Mouse (Mus musculus) stomach, embryonic 16.5 days (tissue): ENCODE measurements at regions not wholly inside any gene's neighbourhood (a gene's known extent, or its start where the extent isn't known, plus 50 kb on each side); places are given as distances from the start of the nearest gene placed in this dataset.

Source experiments
- ATAC-seq: fragments of 200-750 bp; cut with Nextera tagmentation; 2 replicates; pipeline ENCODE4 v1.8.0; 2017; ENCODE audit warnings: moderate number of reproducible peaks, moderate TSS enrichment; ENCODE audit not compliant: insufficient read depth, low FRiP score
- H3K27ac ChIP-seq: fragments of 300-500 bp; sonication (generic); 2 replicates; pipeline ENCODE4 v1.5.1; 2014; ENCODE audit warnings: low read length
- H3K27me3 ChIP-seq: fragments of 300-500 bp; sonication (generic); 2 replicates; pipeline ENCODE4 v1.6.1; 2014; ENCODE audit warnings: low read length, control low read depth, mixed read lengths; ENCODE audit not compliant: control insufficient read depth, insufficient read depth
- H3K36me3 ChIP-seq: fragments of 300-500 bp; sonication (generic); 2 replicates; pipeline ENCODE4 v1.6.1; 2014; ENCODE audit warnings: low read length; ENCODE audit not compliant: control insufficient read depth, insufficient read depth
- H3K4me1 ChIP-seq: fragments of 300-500 bp; sonication (generic); 2 replicates; pipeline ENCODE4 v1.6.1; 2014; ENCODE audit warnings: low read length, control low read depth, mixed read lengths; ENCODE audit not compliant: control insufficient read depth, insufficient read depth
- H3K4me2 ChIP-seq: fragments of 300-500 bp; sonication (generic); 2 replicates; pipeline ENCODE4 v1.6.1; 2014; ENCODE audit warnings: low read depth, low read length, mixed read lengths
- H3K4me3 ChIP-seq: fragments of 300-500 bp; sonication (generic); replicated peaks from 2 replicates; pipeline ENCODE4 v1.5.1; 2014; ENCODE audit warnings: mild to moderate bottlenecking, low read length
- H3K9ac ChIP-seq: fragments of 300-500 bp; sonication (generic); 2 replicates; pipeline ENCODE4 v1.6.1; 2014; ENCODE audit warnings: low read length
- H3K9me3 ChIP-seq: fragments of 300-500 bp; sonication (generic); replicated peaks from 2 replicates; pipeline ENCODE4 v1.6.1; 2016; ENCODE audit warnings: low read length, control low read depth; ENCODE audit not compliant: control insufficient read depth
- WGBS: fragments of 180-500 bp; shearing (Covaris S2); extraction: QIAGEN DNeasy Blood & Tissue Kit; methylation state at CpG from one replicate; pipeline ENCODE4 v1.1.7; 2014; 5-methylcytosine and 5-hydroxymethylcytosine counted together

DNA sequence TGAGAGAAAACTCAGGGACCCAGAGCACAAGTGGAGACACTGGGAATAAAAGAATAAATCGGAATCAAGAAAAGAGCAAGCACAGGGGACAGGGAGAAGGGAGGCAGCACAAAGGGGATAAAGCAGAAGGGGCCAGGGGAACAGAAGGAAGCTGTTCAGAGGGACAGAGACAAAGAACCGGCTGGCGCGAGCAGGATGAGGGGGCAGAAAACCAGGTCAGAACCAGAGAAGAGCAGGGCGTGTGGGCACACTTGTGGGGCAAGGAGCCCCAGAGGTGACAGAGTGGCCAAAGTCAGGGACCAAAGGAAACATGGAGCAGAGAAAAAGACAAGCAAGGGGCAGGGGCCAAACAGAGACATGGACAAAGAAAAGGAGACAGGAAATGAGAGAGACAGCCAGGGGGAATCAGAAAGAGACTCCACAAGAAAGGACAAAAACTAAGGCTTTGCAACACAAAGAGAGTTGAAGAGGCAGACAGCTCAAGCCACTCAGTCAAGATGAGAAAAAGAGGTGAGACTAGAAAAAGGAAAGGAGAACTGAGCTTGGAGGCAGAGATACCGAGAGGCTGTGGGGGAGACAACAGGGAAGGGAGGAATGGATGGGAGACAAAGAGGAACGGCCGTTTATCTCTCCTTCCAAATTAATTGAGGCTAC lies 59.7 kb upstream of the Pax2 start:
- Histone ChIP-seq H3K4me3 (no peak overlapping the region), H3K9ac (no peak overlapping the region), H3K4me2 (no peak overlapping the region), H3K27me3 (peaks cover 76% of the 10 kb centered on the region), H3K27ac (no peak overlapping the region), H3K9me3 (no peaks in the 10 kb centered on the region), H3K4me1 (no peaks in the 10 kb centered on the region), H3K36me3 (no peaks in the 10 kb centered on the region)
- WGBS, result 10% methylated on average over 8 of the region's 8 CpGs
- no peak for ATAC-seq

DNA sequence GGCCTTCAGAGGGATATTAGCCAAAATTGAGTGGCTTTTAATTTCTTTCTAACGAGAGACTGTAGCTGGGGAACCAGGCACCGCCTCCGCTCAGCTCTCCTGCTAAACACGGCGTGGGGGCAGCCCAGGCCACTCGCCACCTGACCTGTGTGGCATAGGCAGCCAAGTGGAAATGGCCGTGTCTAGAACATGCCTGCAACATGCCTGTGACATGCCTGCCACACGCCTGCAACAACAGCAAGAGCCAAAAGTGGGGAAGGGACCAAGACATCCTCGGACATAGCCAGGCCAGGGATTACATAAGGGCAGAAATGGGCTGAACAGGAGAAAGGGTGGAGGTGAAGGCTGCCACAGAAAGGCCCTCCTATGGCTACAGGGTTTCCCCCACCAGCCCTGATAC lies 59.1 kb upstream of the Pax2 start:
- H3K4me3 ChIP-seq, result no peak overlapping the region
- no peak overlapping the region for H3K4me2 ChIP-seq
- no peaks in the 10 kb centered on the region for H3K36me3 ChIP-seq
- no peak overlapping the region for H3K9ac ChIP-seq
- peaks cover 76% of the 10 kb centered on the region for H3K27me3 ChIP-seq
- H3K9me3 ChIP-seq, result no peaks in the 10 kb centered on the region
- WGBS, result 37% methylated on average over 9 of the region's 9 CpGs
- no peaks in the 10 kb centered on the region for H3K4me1 ChIP-seq
- H3K27ac ChIP-seq, result no peak overlapping the region
- ATAC-seq, result no peak

DNA sequence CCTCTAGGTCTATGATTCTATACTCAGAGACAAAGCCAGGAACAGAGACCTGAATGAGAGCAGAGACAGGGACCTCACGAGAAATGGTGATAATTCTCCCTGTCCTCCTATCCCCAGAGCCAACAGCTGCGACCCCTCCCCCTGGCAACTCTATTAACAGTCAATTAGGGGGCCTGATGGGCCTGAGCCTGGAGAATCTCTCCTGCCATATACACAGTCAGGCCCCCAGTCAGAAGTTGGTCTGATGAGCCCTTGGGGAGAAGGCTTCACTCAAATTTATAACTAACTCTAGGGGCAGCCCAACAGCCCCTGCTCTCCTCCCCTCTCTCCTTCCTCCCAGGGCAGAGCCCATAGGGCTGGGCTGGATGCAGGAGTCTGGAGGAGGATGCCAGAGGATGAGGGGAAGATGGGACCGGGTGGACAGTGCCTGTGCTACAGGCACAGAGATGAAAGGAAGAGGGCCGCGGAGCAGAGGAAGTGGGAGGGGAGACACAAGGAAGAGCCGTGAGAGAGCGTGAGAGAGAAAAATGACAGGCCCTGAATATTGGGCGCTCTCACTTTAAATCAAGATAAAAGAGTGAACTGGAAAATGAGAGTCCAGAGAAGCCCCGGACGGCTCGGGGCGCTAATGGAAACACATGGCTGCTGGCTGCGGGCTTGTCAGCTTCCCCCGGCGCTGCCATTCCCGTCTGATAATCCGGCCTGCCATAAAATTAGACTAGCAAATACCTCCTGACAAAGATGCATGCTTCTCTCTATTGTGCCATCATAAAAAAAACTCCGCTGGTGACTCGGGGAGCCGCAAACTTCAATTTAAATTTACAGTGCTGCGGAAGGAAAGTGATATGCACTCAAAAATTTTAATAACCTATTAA lies 57.2 kb upstream of the Pax2 start:
- Histone ChIP-seq H3K9ac (no peak overlapping the region), H3K27me3 (peaks cover 61% of the 10 kb centered on the region), H3K4me3 (no peak overlapping the region), H3K4me2 (no peak overlapping the region), H3K9me3 (no peaks in the 10 kb centered on the region), H3K36me3 (no peaks in the 10 kb centered on the region), H3K4me1 (no peaks in the 10 kb centered on the region), H3K27ac (no peak overlapping the region)
- ATAC-seq, result no peak
- WGBS, result 19% methylated on average over 21 of the region's 21 CpGs
